Mouse (Mus musculus) CH12F3 (cell line): ENCODE data around the gene Tmem221.
"Not testable (repeated sequence)": the region's sequence is repeated elsewhere in the genome, so short reads cannot be mapped to it uniquely, and the experiment has no call there.

ENCODE experiments used
- in situ Hi-C: fragments of 300-500 bp; cut with MboI; formaldehyde crosslinking; loops from 2 replicates; pipeline ENCODE4 v1.14.3; 2020; ENCODE audit warnings: low sequenced_read_pairs

Gene Tmem221

DNA sequence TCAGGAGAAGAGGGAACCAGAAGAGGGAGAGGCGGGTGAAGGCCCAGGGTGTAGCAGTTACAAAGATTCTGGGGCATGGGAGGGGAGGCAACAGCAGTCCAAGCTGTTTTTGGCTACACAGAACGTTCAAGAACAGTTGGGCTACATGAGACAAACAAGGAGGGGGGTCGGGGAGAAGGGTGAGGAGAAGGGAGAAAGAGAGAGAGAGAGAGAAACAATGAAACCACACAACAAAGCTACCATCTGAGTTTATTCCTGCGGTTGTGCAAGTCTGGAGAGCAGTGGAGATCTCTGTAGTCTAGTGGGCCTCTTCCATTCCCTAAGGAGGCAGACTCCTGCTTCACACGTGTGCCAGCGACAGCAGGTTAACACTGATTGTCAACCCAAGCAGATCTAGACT is 4.7 kb downstream of the Tmem221 start:
- in situ Hi-C loops = no loop called here

DNA sequence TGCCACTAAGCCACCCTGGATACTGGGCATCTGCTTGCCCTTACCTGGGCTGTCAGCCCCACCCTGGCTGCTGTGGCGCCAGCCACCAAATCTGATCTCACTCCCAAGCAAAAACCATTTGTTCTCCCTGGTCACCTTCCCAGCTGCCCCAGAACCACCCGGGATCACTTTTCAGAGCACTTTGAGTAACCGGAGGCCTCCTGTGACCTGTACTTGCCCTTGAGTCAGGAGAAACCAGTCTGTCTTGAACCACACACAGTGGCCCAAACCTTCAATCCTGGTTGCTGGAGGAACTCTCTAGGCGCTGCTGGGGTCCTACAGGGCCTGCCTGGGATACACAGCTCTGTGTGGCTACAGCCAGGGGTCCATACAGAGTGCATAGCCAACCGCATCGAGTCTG is 5.9 kb downstream of the Tmem221 start:
- in situ Hi-C loops = no loop called here

DNA sequence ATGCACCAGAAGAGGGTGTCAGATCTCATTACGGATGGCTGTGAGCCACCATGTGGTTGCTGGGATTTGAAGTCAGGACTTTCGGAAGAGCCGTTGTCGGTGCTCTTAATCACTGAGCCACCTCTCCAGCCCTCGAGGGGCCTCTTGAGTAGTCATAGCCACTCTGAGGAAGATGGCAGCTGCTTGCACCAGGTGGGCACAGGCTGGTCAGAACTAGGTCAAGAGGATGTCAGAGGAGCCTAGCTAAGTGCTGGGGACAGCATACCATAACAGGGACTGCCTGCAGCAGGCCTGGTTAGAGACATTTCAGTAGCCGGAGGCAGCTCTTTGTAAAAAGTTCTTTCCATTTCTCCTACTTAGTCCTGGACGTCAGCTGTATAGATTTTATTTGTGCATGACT is 7.9 kb downstream of the Tmem221 start:
- in situ Hi-C loops = no loop called here

DNA sequence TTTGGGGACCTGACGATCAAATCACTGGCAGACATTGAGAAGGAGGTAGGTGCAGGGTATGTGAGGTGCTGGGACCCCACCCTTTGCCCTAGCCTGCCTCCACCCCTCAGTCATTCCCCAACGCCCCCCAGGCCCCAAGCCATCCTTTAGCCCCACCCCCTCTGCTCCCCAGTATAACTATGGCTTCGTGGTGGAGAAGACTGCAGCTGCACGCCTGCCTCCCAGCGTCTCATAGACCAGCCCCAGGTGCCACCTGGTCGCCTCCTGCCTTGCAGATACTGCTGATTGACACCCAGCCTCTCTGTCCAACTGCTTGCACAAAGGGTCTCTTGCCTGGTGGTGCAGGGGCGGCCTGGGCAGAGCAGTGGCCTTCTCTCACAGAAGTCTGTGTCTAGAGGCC is 11.1 kb downstream of the Tmem221 start:
- in situ Hi-C loops = no loop called here

DNA sequence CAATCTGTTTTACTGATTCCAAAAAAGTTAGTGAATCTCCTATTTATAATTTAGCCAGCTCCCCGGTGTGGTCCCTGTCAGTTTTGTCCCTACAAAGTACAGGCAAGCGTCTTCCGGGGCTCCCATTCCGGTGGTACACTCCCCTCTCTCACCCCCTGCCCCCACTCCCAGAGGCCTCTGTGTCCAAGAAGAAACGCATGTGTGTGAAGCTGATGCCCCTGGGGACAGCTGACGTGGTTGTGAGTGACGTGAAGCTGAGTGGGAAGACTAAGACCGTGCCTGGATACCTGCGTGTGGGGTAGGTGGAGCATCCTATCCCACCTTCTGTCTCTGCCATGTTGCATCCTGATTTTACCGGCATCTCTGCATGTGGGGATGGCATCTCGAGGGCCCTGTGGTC is 13.6 kb downstream of the Tmem221 start:
- in situ Hi-C loops = no loop called here

DNA sequence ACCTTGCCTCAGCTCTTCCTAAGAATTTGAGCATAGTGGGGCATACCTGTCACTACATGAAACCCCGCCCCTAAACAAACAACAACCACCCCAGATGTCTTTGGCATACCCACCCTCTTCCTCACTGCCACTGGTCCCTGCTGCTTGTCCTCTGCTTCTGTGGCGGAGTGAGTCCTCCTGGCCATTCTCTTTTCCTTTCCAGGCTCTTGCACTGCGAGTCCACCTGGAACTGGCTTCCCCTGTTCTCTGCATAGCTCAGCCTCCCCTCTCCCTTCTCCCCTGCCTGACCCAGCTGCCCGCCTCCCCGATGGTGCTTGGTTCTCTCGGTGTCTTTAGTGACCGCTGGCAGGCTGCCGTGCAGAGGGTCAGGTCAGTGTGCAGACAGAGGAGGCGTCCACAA is 14.9 kb downstream of the Tmem221 start:
- in situ Hi-C loops = no loop called here

DNA sequence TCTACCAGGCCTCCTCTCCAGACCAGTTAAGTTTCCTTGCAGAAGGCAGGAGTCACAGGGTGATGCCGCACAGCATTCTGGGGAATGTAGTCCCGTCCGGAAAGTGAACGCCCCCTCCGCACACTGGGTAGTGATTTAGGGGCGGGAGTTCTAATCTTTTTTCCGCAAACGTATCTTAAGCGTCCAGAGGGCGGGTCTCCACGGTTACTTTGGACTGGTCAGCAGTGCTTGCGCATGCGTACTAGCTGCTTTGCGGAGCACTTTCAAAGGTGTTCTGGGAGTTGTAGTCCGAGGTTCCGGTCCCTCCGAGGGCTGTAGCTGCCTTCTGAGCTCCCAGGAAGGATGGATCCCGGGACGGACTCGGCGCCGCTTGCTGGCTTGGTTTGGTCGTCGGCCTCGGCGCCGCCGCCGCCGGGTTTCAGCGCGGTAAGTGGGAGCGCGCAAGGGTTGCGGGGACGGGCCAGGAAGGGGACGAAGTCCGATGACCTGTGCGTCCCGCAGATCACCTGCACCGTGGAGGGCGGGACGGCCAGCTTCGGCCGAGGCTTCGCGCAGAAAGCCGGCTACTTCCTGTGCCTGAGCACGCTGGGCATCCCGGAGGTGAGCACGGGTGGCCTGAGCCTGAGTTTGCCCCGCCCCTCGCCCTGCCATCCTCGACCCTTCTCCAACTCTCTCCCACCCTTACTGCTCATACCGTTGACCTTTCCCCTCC is 15.9 kb downstream of the Tmem221 start, which contains the start of gene Mvb12a:
Gene Mvb12a, plus strand, starts transcription at position 291 of the 712 bp plus-strand sequence.
- in situ Hi-C loops = no loop called here

DNA sequence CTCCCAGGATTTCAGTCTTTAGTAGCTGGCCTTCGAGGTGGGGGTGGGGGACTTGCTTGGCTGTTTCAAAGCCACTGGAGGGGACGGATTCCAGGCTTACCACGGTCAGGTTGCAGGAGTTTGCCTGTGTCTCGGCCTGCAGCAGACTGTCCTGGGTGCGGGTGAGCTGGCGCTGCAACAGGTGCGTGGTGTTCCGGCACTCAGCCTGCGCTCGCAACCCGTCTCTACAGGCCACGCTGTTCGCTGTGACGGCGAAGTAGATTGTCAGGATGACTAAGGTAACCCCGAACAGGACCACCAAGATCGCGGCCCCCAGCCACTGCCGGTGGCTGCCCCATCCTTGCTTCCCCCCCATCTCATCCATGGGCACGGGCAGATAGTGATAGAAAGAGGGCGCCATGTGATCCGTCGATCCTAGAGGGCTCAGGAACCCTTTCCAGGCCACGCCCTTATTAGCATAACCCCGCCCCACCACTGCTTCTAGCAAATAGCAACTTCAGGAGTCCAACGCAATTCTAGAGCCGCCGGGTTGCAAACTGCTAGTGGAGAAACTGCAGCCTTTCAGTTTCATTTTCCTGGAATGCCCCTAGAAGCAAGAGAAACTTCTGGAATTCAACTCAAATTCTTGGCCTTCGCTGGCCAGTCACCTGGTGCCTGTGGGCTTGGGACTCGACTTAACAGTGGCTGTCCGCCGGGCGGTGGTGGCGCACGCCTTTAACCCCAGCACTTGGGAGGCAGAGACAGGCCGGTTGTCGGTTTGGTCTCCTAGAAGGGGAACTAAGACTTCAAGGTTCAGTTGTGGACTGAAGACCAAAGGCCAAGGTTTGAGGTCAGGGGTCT is 21.4 kb downstream of the Tmem221 start, which contains the start of gene Bst2:
Gene Bst2, minus strand, starts transcription at position 429 of the 840 bp plus-strand sequence.
- in situ Hi-C loops = no loop called here

DNA sequence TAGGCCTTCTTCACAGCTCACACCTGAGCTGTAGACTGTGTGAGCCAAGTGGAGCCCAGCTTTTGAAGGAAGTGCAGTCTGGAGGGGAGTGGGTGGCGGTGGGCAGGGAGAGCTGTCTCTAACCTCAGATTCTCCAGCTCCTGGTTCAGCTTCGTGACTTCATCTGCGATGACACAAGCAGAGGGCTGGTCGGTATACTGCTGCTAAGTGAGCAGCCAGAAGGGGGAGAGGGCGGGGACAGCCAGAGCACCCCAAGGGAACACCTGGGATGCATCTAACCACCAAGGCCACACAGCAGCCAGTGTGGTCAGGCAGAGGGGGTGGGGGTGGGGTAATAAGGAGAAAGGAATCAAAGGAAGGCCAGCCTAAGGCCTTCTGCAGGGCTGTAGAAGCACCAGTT is 23.0 kb downstream of the Tmem221 start:
- in situ Hi-C loops = no loop called here

DNA sequence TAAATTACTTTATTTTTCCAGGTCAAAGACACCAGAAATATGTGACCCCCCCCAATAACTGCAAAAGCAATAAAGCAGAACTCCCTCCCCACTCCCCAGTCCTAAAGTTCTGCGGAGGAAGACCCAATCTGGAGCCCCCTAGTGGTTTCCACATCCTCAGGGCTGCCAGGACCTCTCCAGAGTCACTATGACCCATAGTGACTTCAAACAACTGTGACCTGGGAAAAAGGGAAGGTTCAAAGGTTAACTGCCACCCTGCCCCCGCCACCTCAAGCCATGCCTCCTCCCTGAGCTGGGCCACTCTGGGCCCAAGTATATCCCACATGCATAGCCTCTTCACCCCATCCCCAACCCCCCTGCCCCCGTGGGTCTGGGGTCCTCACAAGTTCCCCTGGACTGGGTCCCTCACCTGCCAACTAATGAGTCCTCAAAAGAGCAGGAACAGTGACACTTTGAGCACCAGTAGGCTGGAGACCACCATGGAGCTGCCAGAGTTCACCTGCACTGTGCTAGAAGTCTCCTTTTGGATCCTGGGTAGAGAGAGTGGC is 24.3 kb downstream of the Tmem221 start:
- in situ Hi-C loops = no loop called here

DNA sequence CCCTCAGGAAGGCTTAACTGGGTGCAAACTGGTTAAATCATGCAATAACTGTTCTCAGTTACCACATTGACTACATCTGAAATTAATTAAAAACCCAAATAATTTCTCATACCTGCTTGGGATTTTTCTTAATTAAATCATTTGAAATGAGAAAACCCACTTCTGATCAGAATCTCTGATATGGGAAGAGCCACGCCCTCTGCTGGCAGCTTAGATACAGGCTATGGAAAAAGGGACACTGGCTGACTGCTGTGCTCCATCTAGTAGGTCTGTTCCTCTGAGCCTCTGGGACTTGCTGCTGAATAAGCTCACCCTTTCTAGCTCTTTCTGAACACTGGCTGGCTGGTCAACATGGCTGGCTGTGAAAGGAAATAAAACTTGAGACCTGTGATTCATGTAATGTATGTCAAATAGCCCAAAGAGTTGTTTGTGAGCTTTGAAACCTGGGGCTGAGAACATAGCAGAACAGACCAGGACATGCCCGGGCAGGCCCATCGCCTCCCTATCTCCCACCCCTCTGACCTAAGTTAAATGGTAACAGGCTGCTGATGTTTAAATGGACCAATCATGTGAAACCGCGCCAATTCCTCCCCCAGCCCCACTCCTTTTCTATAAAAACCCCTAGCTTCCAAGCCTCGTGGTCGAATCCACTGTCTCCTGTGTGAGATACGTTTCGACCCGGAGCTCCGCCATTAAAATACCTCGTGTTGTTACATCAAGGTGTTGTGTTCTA is 27.8 kb downstream of the Tmem221 start:
- in situ Hi-C loops = not testable (repeated sequence)

DNA sequence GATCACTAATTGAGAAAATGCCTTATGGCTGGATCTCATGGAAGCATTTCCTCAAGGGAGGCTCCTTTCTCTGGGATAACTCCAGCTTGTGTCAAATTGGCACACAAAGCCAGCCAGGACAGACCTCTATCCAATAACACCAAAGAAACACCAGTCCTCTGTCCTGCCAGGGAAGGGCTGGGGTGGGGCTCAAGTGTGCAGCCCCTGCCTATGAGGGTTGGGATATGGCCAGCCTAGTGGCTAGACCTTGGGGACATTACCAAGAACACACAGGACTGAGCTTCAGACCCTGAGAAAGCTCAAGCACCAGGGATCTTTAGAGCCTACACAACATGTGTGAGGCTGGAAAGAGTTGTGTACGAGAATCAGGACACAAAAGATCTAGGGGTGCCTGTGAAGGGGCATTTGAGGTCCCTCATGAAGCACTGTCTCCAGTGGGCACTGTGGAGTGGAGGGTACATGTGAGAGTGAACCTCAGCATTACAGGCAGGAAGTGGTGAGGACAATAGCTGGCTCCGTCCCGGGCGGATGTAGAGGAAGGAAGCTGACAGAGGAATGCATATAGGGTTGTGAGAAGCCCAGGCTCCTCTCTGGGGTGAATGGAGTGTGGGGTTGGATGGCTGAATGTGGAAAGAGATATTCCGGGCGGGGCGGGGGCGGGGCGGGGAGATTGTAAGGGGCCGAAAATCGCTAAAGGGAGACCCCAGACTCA is 30.2 kb downstream of the Tmem221 start:
- in situ Hi-C loops = no loop called here

DNA sequence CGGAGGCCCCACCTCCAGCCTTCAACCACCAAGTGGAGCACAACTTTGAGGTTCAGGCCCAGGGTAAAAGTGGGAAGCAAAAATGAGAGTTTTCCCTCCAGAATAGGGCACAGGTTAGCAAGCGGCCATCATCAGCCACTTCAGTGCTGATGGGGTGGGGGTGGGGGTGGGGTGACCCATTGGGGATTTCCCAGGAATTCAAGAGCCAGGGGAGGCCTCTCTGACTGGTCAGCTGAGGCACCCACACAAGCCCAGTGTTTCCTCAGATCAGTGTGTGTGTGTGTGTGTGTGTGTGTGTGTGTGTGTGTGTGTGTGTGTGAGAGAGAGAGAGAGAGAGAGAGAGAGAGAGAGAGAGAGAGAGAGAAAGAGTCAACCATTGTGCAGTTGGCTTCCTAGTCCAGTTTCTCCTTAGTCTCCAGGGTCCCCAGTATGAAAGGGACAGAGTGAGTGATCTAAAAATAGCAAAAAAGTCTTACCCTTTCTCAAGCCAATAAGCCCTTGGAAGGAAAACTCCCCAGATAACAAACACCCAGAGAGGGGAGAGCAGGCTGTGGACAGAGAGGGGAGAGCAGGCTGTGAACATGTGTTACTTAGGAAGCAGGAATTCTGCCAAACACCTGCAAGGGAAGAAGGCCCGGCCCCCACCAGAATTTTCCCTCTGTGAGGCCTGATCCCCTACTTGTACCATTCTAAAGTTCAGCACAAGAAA is 31.4 kb downstream of the Tmem221 start:
- in situ Hi-C loops = no loop called here

DNA sequence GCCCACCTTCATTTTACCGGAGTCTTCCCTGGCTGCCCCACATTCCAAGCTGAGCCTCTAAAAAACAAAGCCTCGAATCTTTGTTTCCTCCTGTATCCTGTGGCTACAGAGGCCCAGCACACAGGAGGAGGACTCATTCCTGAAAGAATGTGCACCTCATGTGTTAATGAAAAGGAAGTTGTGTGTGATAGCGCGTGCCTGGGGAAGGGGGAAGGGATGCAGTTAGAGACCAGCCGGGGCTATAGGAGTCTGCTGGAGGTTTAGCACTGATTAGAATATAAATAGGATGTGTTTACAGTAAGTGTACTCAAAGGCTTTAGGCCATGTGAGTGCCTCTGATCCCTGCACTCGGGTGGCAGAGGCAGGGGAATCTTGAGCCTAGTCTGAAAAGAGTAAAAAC is 32.4 kb downstream of the Tmem221 start:
- in situ Hi-C loops = no loop called here

DNA sequence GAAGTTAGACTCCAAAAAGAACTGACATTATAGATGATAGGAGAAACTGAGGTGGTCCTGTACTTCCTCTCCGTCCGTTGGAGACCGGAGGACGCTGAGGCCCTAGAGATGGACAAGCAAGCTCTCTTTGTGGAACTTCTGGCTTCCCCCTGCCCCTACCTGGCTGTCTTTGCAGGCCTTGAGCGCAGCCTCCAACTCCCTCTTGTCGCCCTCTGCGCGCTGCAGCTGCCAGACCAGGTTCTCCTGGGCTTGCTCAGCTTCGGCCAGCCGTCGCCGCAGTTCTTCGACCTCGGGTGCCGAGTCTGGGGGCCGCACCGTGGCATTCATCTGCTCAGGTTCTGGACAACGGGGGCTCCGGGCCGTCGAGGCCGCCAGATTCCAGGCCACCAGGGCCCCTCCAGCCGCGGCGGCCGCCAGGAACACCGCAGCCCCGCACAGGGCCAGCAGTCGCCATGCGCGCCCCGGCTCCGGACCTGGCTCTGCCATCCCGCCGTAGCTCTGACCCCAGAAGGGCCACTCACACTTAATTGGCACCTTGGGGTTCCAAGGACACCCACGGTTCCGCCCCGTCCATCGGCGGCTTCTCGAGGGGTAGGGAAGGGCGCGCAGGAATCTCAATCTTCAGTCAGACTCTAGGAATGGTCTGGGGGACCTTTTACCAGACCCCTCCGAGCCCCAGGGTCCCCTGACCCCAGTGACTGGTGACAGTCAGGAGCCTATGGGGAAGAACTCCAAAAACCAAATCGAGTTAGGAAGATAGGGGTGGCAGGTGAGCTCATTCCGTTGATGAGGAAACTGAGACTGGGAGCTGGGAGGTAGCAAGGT is 33.2 kb downstream of the Tmem221 start, which contains the start of gene Ccdc194:
Gene Ccdc194, minus strand, starts transcription at position 486 of the 825 bp plus-strand sequence.
- in situ Hi-C loops = no loop called here

DNA sequence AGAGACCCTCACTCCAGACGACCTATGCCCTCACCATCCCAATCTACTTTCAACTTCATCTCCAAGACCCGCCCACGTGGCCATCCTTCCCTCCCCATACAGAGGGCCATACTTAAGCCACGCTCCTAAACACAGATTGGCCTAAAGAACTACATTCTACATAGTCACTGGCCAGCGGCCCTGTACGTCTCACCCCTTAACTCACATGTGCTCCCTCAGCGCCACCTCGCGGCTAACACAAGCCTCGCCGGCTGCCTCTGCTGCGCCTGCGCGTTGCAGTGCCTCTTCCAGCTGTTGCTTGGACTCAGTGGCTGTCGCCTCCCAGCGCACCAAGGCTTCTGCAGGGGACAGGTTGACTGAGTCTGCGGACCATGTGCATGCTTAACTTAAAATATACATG is 37.0 kb downstream of the Tmem221 start:
- in situ Hi-C loops = no loop called here

DNA sequence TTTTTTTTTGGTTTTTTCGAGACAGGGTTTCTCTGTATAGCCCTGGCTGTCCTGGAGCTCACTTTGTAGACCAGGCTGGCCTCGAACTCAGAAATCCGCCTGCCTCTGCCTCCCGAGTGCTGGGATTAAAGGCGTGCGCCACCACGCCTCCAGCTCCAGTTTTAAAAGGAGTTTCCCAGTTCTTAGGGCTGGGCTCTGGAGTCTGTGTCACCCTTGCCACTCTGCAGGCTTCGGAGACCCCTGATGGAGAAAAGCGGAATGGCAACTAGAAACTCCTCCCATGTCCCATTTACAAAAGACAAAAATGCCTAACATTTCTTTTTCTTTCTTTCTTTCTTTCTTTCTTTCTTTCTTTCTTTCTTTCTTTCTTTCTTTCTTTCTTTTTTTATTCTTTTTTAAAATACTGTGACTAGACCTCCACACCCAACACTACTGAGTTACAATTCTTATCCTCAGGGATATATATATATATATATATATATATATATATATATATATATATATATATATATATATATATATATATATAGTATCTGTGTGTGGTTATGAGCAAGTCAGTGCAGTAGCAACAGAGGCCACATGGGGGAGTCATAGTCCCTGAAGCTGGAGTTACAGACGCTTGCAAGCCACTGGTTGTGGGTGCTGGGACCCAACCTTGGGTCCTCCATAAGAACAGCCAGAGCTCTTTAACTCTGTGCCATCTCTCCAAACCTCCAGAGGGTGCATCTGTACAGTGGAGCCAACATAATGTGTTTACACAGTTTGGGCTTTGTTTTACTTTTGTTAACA is 39.4 kb downstream of the Tmem221 start:
- in situ Hi-C loops = not testable (repeated sequence)

DNA sequence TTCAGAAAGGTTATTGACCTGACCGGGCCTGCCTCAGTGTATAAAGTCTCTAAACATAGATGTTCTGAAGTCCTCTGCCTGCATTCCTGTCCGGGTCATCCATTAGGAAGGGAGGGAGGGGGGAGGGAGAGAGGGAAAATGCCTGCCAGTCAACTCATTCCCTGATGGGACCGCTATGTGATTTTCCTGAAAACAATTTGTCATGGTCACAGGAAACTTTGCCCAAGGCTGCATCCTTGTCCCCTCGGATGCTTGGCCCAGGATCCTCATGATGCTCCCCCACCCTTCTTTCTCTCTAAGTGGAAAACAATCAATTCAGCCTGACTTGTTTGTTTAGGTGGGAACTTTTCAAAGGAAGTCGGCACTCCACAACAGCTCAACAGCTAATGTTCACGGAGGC is 41.9 kb downstream of the Tmem221 start:
- in situ Hi-C loops = no loop called here
